Mouse (Mus musculus) heart, postnatal 0 days (tissue): ENCODE results near the gene Slc7a14. TPM values are rescaled to one million over a fixed set of nuclear protein-coding genes. Genes with fewer than 3 reads are reported as not detected.

Experiments used
- ATAC-seq: fragments of 200-750 bp; cut with Nextera tagmentation; 2 replicates; pipeline ENCODE4 v1.8.0; 2017; ENCODE audit warnings: low read depth, moderate number of reproducible peaks, moderate library complexity; ENCODE audit not compliant: insufficient read depth
- DNase-seq: peaks from one replicate; pipeline ENCODE4 v3.0.0-alpha.2; 2016; ENCODE audit warnings: low spot score
- H3K27ac ChIP-seq: fragments of 300-500 bp; sonication (generic); 2 replicates; pipeline ENCODE4 v1.5.1; 2014; ENCODE audit warnings: low read depth, mild to moderate bottlenecking
- H3K27me3 ChIP-seq: fragments of 300-500 bp; sonication (generic); 2 replicates; pipeline ENCODE4 v1.6.1; 2014; ENCODE audit warnings: low read length, mixed read lengths; ENCODE audit not compliant: control insufficient read depth, insufficient read depth
- H3K36me3 ChIP-seq: fragments of 300-500 bp; sonication (generic); replicated peaks from 2 replicates; pipeline ENCODE4 v1.6.1; 2014; ENCODE audit warnings: low read length, mixed read lengths; ENCODE audit not compliant: control insufficient read depth, insufficient read depth
- H3K4me1 ChIP-seq: fragments of 300-500 bp; sonication (generic); 2 replicates; pipeline ENCODE4 v1.6.1; 2014; ENCODE audit warnings: antibody characterized with exemption; ENCODE audit not compliant: control insufficient read depth, insufficient read depth
- H3K4me2 ChIP-seq: fragments of 300-500 bp; sonication (generic); 2 replicates; pipeline ENCODE4 v1.6.1; 2014; ENCODE audit warnings: low read depth, mild to moderate bottlenecking, low read length, moderate library complexity
- H3K4me3 ChIP-seq: fragments of 300-500 bp; sonication (generic); 2 replicates; pipeline ENCODE4 v1.5.1; 2014; ENCODE audit warnings: low read depth, low read length
- H3K9ac ChIP-seq: fragments of 300-500 bp; sonication (generic); replicated peaks from 2 replicates; pipeline ENCODE4 v1.6.1; 2014; ENCODE audit warnings: low read depth, low read length, mixed read lengths
- H3K9me3 ChIP-seq: fragments of 300-500 bp; sonication (generic); replicated peaks from 2 replicates; pipeline ENCODE4 v1.6.1; 2016; ENCODE audit warnings: low read length; ENCODE audit not compliant: control insufficient read depth
- CTCF ChIP-seq: IDR thresholded peaks from 2 replicates; pipeline ENCODE4 v1.5.1; 2016; ENCODE audit warnings: antibody characterized with exemption, control low read depth, low read depth
- EP300 ChIP-seq: IDR thresholded peaks from 2 replicates; pipeline ENCODE4 v1.6.1; 2016; ENCODE audit warnings: antibody characterized with exemption, low read depth
- WGBS: fragments of 180-500 bp; shearing (Covaris S2); extraction: QIAGEN DNeasy Blood & Tissue Kit; methylation state at CpG from one replicate; pipeline ENCODE4 v1.1.7; 2014; 5-methylcytosine and 5-hydroxymethylcytosine counted together
- polyA plus RNA-seq: library from polyadenylated mRNA; unstranded; fragments of >200 nt; fragmentation: Nextera tagmentation; extraction: Ambion mirVana; gene quantifications from 2 replicates; pipeline ENCODE4 v1.2.1, GENCODE M21; 2015
- total RNA-seq: library from RNA; depleted of rRNA; stranded (reverse); fragments of >200 nt; gene quantifications from 2 replicates; pipeline ENCODE4 v1.2.3, GENCODE M21; 2014; ENCODE audit warnings: low replicate concordance

The Slc7a14 gene
- total and polyA plus RNA-seq, 2 experiments from 2014 or later = 0.10 to 0.53 TPM

DNA sequence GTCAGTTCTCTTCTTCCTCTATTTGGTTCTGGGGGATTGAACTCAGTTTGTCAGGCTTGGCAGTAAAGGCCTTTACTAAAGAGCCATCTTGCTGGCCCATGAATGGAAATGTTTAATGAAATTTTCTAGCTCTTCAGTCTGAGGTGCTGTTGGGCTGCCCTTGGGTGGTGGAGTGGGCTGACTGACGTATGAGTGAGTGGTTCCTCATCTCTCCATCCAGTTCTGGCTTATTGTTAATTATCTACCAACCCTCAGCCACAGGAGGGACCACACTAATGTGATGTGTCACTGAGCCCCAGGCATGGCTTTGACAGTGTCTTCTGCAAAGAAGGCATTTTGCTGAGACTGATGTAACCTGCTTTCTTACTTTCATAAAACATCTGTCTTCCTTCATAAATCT, 66.7 kb downstream of the Slc7a14 start:
- no peak for DNase-seq
- ATAC-seq = no peak
- 74% methylated on average over 1 of the region's 1 CpGs for WGBS
- no peaks in the 10 kb centered on the region for H3K4me1 ChIP-seq
- no peak overlapping the region for H3K9ac ChIP-seq
- H3K27ac ChIP-seq = no peak overlapping the region
- H3K9me3 ChIP-seq = 0 out of 2 replicates have a peak, but pooled peaks cover 6% of the 10 kb centered on the region
- H3K27me3 ChIP-seq = no peaks in the 10 kb centered on the region
- TF ChIP-seq CTCF (no peak), EP300 (no peak)
- H3K4me2 ChIP-seq = no peak overlapping the region
- H3K4me3 ChIP-seq = no peak overlapping the region
- H3K36me3 ChIP-seq = no peaks in the 10 kb centered on the region

DNA sequence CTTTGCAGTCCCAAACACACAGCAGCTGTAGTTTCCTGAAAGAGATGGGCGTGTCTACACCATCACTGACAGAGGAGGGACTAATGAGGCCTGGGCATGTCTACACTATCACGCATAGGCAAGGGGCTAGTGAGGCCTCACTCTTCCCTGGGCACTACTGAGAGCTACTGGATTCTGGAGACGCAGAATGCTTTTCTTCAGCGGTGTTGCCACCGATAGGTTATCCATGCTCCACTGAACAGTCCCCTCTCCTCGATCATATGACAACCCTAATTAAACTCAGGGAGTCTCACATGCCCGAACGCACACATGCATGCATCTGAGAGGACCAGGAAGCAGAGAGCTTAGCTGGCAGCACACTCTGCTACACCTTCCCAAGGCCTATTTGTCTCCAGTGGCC, 69.3 kb downstream of the Slc7a14 start:
- 0 out of 2 replicates have a peak, but pooled peaks cover 6% of the 10 kb centered on the region for H3K9me3 ChIP-seq
- ATAC-seq = no peak
- no peak for DNase-seq
- H3K4me3 ChIP-seq = no peak overlapping the region
- no peaks in the 10 kb centered on the region for H3K27me3 ChIP-seq
- no peaks in the 10 kb centered on the region for H3K36me3 ChIP-seq
- no peaks in the 10 kb centered on the region for H3K4me1 ChIP-seq
- H3K9ac ChIP-seq = no peak overlapping the region
- 89% methylated on average over 8 of the region's 8 CpGs for WGBS
- no peak overlapping the region for H3K4me2 ChIP-seq
- no peak overlapping the region for H3K27ac ChIP-seq
- TF ChIP-seq CTCF (no peak), EP300 (no peak)

DNA sequence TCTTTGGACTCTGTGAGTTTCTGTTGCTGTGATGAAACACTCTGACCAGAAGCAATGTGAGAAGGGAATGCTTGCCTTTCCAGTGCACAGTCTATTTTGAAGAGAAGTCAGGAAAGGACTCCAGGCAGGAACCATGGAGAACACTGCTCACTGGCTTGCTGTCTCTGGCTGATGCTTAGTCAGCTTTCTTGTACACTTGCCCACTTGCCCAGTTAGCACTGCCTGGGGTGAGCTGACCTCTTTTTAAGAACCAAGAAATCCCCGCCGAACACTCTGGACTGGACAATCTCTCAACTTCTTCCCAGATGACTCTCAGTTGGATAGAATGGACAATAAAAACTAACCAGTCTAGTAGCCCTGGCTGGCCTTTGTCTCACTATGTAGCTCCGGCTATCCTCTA, 70.5 kb downstream of the Slc7a14 start:
- Histone ChIP-seq H3K27ac (no peak overlapping the region), H3K27me3 (no peaks in the 10 kb centered on the region), H3K4me3 (no peak overlapping the region), H3K9ac (no peak overlapping the region), H3K4me2 (no peak overlapping the region), H3K9me3 (0 out of 2 replicates have a peak, but pooled peaks cover 6% of the 10 kb centered on the region), H3K4me1 (no peaks in the 10 kb centered on the region), H3K36me3 (no peaks in the 10 kb centered on the region)
- 93% methylated on average over 3 of the region's 3 CpGs for WGBS
- ATAC-seq = no peak
- DNase-seq = no peak
- no peak for TF ChIP-seq CTCF
- TF ChIP-seq EP300 = no peak

GRCm38 (mm10) chr3:31237936-31238335, 72.2 kb downstream of the Slc7a14 start:
- H3K27ac ChIP-seq = no peak overlapping the region
- H3K4me2 ChIP-seq = no peak overlapping the region
- ATAC-seq (no peak), DNase-seq (no peak)
- H3K4me1 ChIP-seq = no peaks in the 10 kb centered on the region
- H3K36me3 ChIP-seq = no peaks in the 10 kb centered on the region
- H3K9me3 ChIP-seq = 0 out of 2 replicates have a peak, but pooled peaks cover 6% of the 10 kb centered on the region
- H3K9ac ChIP-seq = no peak overlapping the region
- no peak for TF ChIP-seq EP300
- peak; percentile 28 for TF ChIP-seq CTCF
- H3K4me3 ChIP-seq = no peak overlapping the region
- 41% methylated on average over 3 of the region's 3 CpGs for WGBS
- no peaks in the 10 kb centered on the region for H3K27me3 ChIP-seq

DNA sequence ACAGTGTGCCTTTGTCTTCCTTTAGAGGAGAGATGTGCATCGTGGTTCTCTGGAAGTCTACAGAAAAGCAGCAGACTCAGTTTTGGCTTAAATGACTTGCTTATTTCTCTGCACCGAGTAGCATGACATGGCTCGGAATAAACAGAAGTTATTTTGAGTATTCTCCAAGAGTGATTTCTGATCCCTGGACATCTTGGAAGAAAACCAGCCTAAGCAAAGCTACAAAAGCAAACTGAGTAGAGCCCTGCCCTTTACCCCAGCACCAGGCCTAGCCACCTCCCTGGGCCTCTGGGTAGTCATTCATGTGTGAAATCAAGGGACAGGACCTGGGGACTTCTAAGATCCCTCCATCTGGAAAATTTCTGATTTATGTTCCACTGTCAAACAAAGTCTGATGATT, 74.0 kb downstream of the Slc7a14 start:
- 66% methylated on average over 3 of the region's 3 CpGs for WGBS
- no peak overlapping the region for H3K9ac ChIP-seq
- TF ChIP-seq CTCF (no peak), EP300 (no peak)
- no peaks in the 10 kb centered on the region for H3K36me3 ChIP-seq
- no peak overlapping the region for H3K27ac ChIP-seq
- no peaks in the 10 kb centered on the region for H3K27me3 ChIP-seq
- no peak overlapping the region for H3K4me2 ChIP-seq
- no peak overlapping the region for H3K4me3 ChIP-seq
- DNase-seq = no peak
- H3K9me3 ChIP-seq = no peaks in the 10 kb centered on the region
- ATAC-seq = no peak
- H3K4me1 ChIP-seq = no peaks in the 10 kb centered on the region

- Histone ChIP-seq H3K9me3 (no peaks in the 10 kb centered on the region), H3K36me3 (no peaks in the 10 kb centered on the region), H3K4me1 (no peaks in the 10 kb centered on the region), H3K4me2 (no peak overlapping the region), H3K4me3 (no peak overlapping the region), H3K27me3 (no peaks in the 10 kb centered on the region), H3K27ac (no peak overlapping the region), H3K9ac (no peak overlapping the region)
- no peak for DNase-seq
- TF ChIP-seq CTCF (no peak), EP300 (no peak)
- WGBS = 63% methylated on average over 7 of the region's 7 CpGs
- no peak for ATAC-seq
Measured at GRCm38 (mm10) chr3:31234356-31234755, 75.8 kb downstream of the Slc7a14 start.
